Comparison of ENCODE assay signal across 8 mouse cellular contexts in the genomic region with DNA sequence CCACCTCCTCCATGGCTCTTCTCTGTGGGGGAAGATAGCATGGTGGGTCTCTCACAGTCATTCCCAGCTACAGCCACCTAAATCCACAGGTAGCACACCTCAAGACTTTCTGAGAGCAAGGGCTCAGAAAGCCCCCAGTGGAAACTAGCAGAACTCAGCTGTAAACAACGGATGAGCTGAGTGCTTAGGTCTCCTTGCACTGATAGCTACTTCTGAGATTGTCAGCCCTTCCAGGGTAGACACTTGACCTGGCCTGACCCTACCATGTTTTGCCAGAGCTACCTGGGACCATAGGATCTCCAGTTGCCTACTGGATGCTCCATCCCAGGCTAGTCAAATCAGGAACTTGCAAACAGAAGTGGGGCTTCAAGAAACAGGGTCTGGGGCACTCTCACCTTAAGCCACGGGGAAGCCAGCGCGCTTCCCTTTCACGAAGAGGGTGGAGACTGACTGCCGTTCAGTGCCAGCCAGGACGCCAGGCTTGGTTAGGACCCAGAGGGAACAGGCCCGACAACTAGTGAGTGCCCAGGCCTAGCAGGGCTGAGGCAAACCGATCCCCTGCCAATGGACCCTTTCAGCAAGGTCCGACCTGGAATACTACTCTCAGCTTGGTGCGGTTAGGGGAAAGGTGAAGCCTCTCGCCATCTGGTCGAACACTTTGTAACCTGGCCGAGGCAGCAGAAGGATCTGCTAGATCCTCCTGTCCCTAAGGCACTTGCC. TPM values are rescaled to one million over a fixed set of nuclear protein-coding genes. Genes with fewer than 3 reads are reported as not detected.
DNase-seq lines count a peak whose midpoint lies in the region; ATAC-seq and TF ChIP-seq lines count a peak whose summit lies in the region.

No protein-coding gene starts in this region.

- ATAC-seq in G1E (ENCODE audit: extremely low read depth, insufficient number of reproducible peaks, low FRiP score, poor library complexity, severe bottlenecking) = no peak
- ATAC-seq in intestine, postnatal 0 days = no peak
- ATAC-seq in megakaryocyte, adult 5-6 weeks (ENCODE audit: poor library complexity, severe bottlenecking) = peak; percentile 29

- peaks cover 7% of the 10 kb centered on the region for H3K4me1 ChIP-seq in heart, adult 2 months (ENCODE audit: control insufficient read depth, insufficient read depth, low read length)
- H3K4me1 ChIP-seq in G1E (ENCODE audit: insufficient read depth, low read depth, low read length) = peaks cover 76% of the 10 kb centered on the region
- H3K4me1 ChIP-seq in forebrain, embryonic 10.5 days = peaks cover 60% of the 10 kb centered on the region
- peaks cover 4% of the 10 kb centered on the region; the same call in 1 of the 2 replicates for H3K4me1 ChIP-seq in intestine, postnatal 0 days (replicated peaks; ENCODE audit: control insufficient read depth, insufficient read depth, low read length)

- no peaks in the 10 kb centered on the region for H3K9me3 ChIP-seq in G1E (replicated peaks)
- no peaks in the 10 kb centered on the region for H3K9me3 ChIP-seq in forebrain, embryonic 10.5 days
- no peaks in the 10 kb centered on the region for H3K9me3 ChIP-seq in intestine, postnatal 0 days (ENCODE audit: control insufficient read depth)

- peak overlapping the region; percentile 82 for H3K9ac ChIP-seq in heart, adult 2 months (ENCODE audit: low read depth, low read length)
- H3K9ac ChIP-seq in intestine, postnatal 0 days (ENCODE audit: low read depth, low read length) = peak overlapping the region; percentile 72

- no peak for TF ChIP-seq POLR2A in heart, adult 2 months (IDR thresholded peaks at IDR 0.05; ENCODE audit: insufficient read depth, low read depth, low read length)

- WGBS in heart, adult 2 months = 15% methylated on average over 14 of the region's 14 CpGs
- WGBS in forebrain, embryonic 10.5 days = 2% methylated on average over 14 of the region's 14 CpGs
- under 1% methylated on average over 14 of the region's 14 CpGs for WGBS in intestine, postnatal 0 days

- peak in 1 of 2 experiments; percentile 31 for DNase-seq in heart, adult 2 months
- DNase-seq in heart, postnatal 25 days (ENCODE audit: low spot score) = no peak
- peak; percentile 53 for DNase-seq in G1E (ENCODE audit: low spot score)
- DNase-seq in forebrain, embryonic 10.5 days (ENCODE audit: extremely low spot score, low spot score) = no peak
- peak; percentile 16 for DNase-seq in yolk sac, embryonic 10.5 days (ENCODE audit: low spot score)
- no peak for DNase-seq in spleen, postnatal 14 days (ENCODE audit: low spot score in 2 of 2)

- no peaks in the 10 kb centered on the region for H3K27me3 ChIP-seq in heart, adult 2 months (ENCODE audit: control insufficient read depth, insufficient read depth, low read length)
- peaks cover 4% of the 10 kb centered on the region for H3K27me3 ChIP-seq in G1E (ENCODE audit: insufficient read depth, low read length)
- H3K27me3 ChIP-seq in forebrain, embryonic 10.5 days (ENCODE audit: poor library complexity, severe bottlenecking) = no peaks in the 10 kb centered on the region
- H3K27me3 ChIP-seq in intestine, postnatal 0 days (replicated peaks; ENCODE audit: control insufficient read depth, insufficient read depth, low read length) = no peaks in the 10 kb centered on the region

- peak overlapping the region; percentile 83 for H3K4me3 ChIP-seq in heart, adult 2 months
- H3K4me3 ChIP-seq in G1E (ENCODE audit: low read depth, low read length) = peak overlapping the region; percentile 85
- peak overlapping the region; percentile 94 for H3K4me3 ChIP-seq in forebrain, embryonic 10.5 days
- H3K4me3 ChIP-seq in intestine, postnatal 0 days (ENCODE audit: low read depth, low read length) = peak overlapping the region; percentile 80

- no peaks in the 10 kb centered on the region for H3K36me3 ChIP-seq in heart, adult 2 months (ENCODE audit: control insufficient read depth, insufficient read depth, low read length)
- peaks cover 62% of the 10 kb centered on the region for H3K36me3 ChIP-seq in G1E (replicated peaks)
- H3K36me3 ChIP-seq in forebrain, embryonic 10.5 days (replicated peaks) = peaks cover 60% of the 10 kb centered on the region
- peaks cover 39% of the 10 kb centered on the region for H3K36me3 ChIP-seq in intestine, postnatal 0 days (ENCODE audit: control insufficient read depth, insufficient read depth)

- intact Hi-C loops in heart, adult 2 months (cut with DNase I) = loop anchor here (2.0 kb wide), 1 partner anchor 22 kb away; no protein-coding TSS in a partner anchor
- intact Hi-C loops in heart, postnatal 25 days (cut with DNase I) = no loop called here

- H3K79me2 ChIP-seq in heart, adult 2 months (replicated peaks; ENCODE audit: control insufficient read depth, insufficient read depth, low read length) = no peaks in the 10 kb centered on the region

- H3K4me2 ChIP-seq in intestine, postnatal 0 days (replicated peaks; ENCODE audit: low read depth) = peak overlapping the region; percentile 84

- no peak for TF ChIP-seq CTCF in heart, adult 2 months (IDR thresholded peaks at IDR 0.05)
- TF ChIP-seq CTCF in G1E (IDR thresholded peaks at IDR 0.05; ENCODE audit: low read depth, low read length) = no peak
- no peak for TF ChIP-seq CTCF in intestine, postnatal 0 days (IDR thresholded peaks at IDR 0.05; ENCODE audit: low read depth)

- peak overlapping the region; percentile 65 for H3K27ac ChIP-seq in heart, adult 2 months
- peak overlapping the region; percentile 99 for H3K27ac ChIP-seq in forebrain, embryonic 10.5 days
- H3K27ac ChIP-seq in intestine, postnatal 0 days (ENCODE audit: low read depth, low read length) = peak overlapping the region; percentile 89

- TF ChIP-seq EP300 in heart, adult 2 months (IDR thresholded peaks at IDR 0.05; ENCODE audit: insufficient read depth, low read depth, low read length) = no peak

RNA-seq across cellular contexts. Expression of gene Fasn, which starts 1.4 kb away (rescaled TPM):
- 10 to 100 TPM; 22.0 to 32.1 TPM for total RNA-seq in heart, adult 2 months (2021)
- polyA plus RNA-seq in heart, adult 2 months (2012; rRNA removed) = 318 and 731 TPM in 2 replicates
- 10 to 100 TPM; 29.8 to 52.8 TPM for total RNA-seq in heart, postnatal 25 days (2021)
- total RNA-seq in G1E (2014; fragmentation: Nextera tagmentation) (88.2 and 116 TPM in 2 replicates), G1E (2017) (66.6 and 69.3 TPM in 2 replicates)
- polyA plus RNA-seq in G1E (2012) = 425 and 529 TPM in 2 replicates
- polyA plus RNA-seq in forebrain, embryonic 10.5 days (2016; fragmentation: Nextera tagmentation; extraction: Ambion mirVana) = 134 and 144 TPM in 2 replicates
- polyA plus RNA-seq in intestine, postnatal 0 days (2015; fragmentation: Nextera tagmentation; extraction: Ambion mirVana) = 10.1 and 11.3 TPM in 2 replicates
- 14.0 and 19.2 TPM in 2 replicates for total RNA-seq in megakaryocyte, adult 5-6 weeks (2015)
- 10.5 and 13.3 TPM in 2 replicates for total RNA-seq in megakaryocyte, adult 5-6 weeks (2017)

RNA-seq across cellular contexts. Expression of gene Dus1l, which starts 26.8 kb away (rescaled TPM):
- total RNA-seq in heart, adult 2 months (2021) = 10 to 100 TPM; 23.3 to 23.5 TPM
- polyA plus RNA-seq in heart, adult 2 months (2012; rRNA removed) = 20.6 and 26.4 TPM in 2 replicates
- total RNA-seq in heart, postnatal 25 days (2021) = 10 to 100 TPM; 26.8 to 27.8 TPM
- total RNA-seq in G1E (2014; fragmentation: Nextera tagmentation) = 63.3 and 67.4 TPM in 2 replicates
- total RNA-seq in G1E (2017) = 49.2 and 54.7 TPM in 2 replicates
- polyA plus RNA-seq in G1E (2012) = 142 and 166 TPM in 2 replicates
- polyA plus RNA-seq in forebrain, embryonic 10.5 days (2016; fragmentation: Nextera tagmentation; extraction: Ambion mirVana) = 110 and 111 TPM in 2 replicates
- polyA plus RNA-seq in intestine, postnatal 0 days (2015; fragmentation: Nextera tagmentation; extraction: Ambion mirVana) = 45.5 and 48.5 TPM in 2 replicates
- 46.1 and 51.8 TPM in 2 replicates for total RNA-seq in megakaryocyte, adult 5-6 weeks (2015)
- total RNA-seq in megakaryocyte, adult 5-6 weeks (2017) = 24.0 and 31.1 TPM in 2 replicates

RNA-seq across cellular contexts. Expression of gene Gps1, which starts 38.9 kb away (rescaled TPM):
- total RNA-seq in heart, adult 2 months (2021) = 10 to 100 TPM; 54.4 to 55.8 TPM
- 85.9 and 129 TPM in 2 replicates for polyA plus RNA-seq in heart, adult 2 months (2012; rRNA removed)
- 10 to 100 TPM; 52.2 to 57.0 TPM for total RNA-seq in heart, postnatal 25 days (2021)
- total RNA-seq in G1E (2014; fragmentation: Nextera tagmentation) (109 and 111 TPM in 2 replicates), G1E (2017) (110 and 144 TPM in 2 replicates)
- polyA plus RNA-seq in G1E (2012) = 65.9 and 66.5 TPM in 2 replicates
- polyA plus RNA-seq in forebrain, embryonic 10.5 days (2016; fragmentation: Nextera tagmentation; extraction: Ambion mirVana) = 281 and 283 TPM in 2 replicates
- 70.9 and 74.8 TPM in 2 replicates for polyA plus RNA-seq in intestine, postnatal 0 days (2015; fragmentation: Nextera tagmentation; extraction: Ambion mirVana)
- total RNA-seq in megakaryocyte, adult 5-6 weeks (2015) = 51.4 and 70.1 TPM in 2 replicates
- total RNA-seq in megakaryocyte, adult 5-6 weeks (2017) = 52.1 and 56.3 TPM in 2 replicates

RNA-seq across cellular contexts. Expression of gene Rfng, which starts 39.0 kb away (rescaled TPM):
- 10 to 100 TPM; 11.9 to 12.5 TPM for total RNA-seq in heart, adult 2 months (2021)
- polyA plus RNA-seq in heart, adult 2 months (2012; rRNA removed) = 28.6 and 30.0 TPM in 2 replicates
- total RNA-seq in heart, postnatal 25 days (2021) = 10 to 100 TPM; 12.3 to 13.9 TPM
- 18.4 and 24.2 TPM in 2 replicates for total RNA-seq in G1E (2014; fragmentation: Nextera tagmentation)
- 3.5 and 4.1 TPM in 2 replicates for total RNA-seq in G1E (2017)
- 55.0 and 67.6 TPM in 2 replicates for polyA plus RNA-seq in G1E (2012)
- 39.1 and 43.3 TPM in 2 replicates for polyA plus RNA-seq in forebrain, embryonic 10.5 days (2016; fragmentation: Nextera tagmentation; extraction: Ambion mirVana)
- 22.8 and 23.7 TPM in 2 replicates for polyA plus RNA-seq in intestine, postnatal 0 days (2015; fragmentation: Nextera tagmentation; extraction: Ambion mirVana)
- 10.4 and 14.5 TPM in 2 replicates for total RNA-seq in megakaryocyte, adult 5-6 weeks (2015)
- total RNA-seq in megakaryocyte, adult 5-6 weeks (2017) = 3.3 and 5.7 TPM in 2 replicates

Comparison
In these comparisons a context has a peak if more than half of its experiments do, and no peak if none do; other contexts are left out.
1. DNase-seq: peak in G1E (single experiment) and yolk sac, embryonic 10.5 days (single experiment); none in heart, postnatal 25 days (single experiment), forebrain, embryonic 10.5 days (single experiment) and spleen, postnatal 14 days (0 of 2).
2. Peak in every context shown above with its lines, with median percentiles within 50 percentile points of each other: H3K27ac ChIP-seq and H3K4me3 ChIP-seq.